Mouse (Mus musculus) intestine, embryonic 16.5 days (tissue): ENCODE data around the gene Cox7a2l. TPM values are rescaled to one million over a fixed set of nuclear protein-coding genes. Genes with fewer than 3 reads are reported as not detected.

Source experiments
- ATAC-seq: fragments of 200-750 bp; cut with Nextera tagmentation; 2 replicates; pipeline ENCODE4 v1.8.0; 2017; ENCODE audit warnings: moderate TSS enrichment, moderate library complexity
- H3K27ac ChIP-seq: fragments of 300-500 bp; sonication (generic); 2 replicates; pipeline ENCODE4 v1.5.1; 2014; ENCODE audit warnings: mild to moderate bottlenecking, low read length
- H3K27me3 ChIP-seq: fragments of 300-500 bp; sonication (generic); replicated peaks from 2 replicates; pipeline ENCODE4 v1.6.1; 2014; ENCODE audit warnings: low read length, control low read depth, mixed read lengths; ENCODE audit not compliant: control insufficient read depth, insufficient read depth
- H3K36me3 ChIP-seq: fragments of 300-500 bp; sonication (generic); 2 replicates; pipeline ENCODE4 v1.6.1; 2014; ENCODE audit warnings: low read length, control low read depth; ENCODE audit not compliant: control insufficient read depth, insufficient read depth
- H3K4me1 ChIP-seq: fragments of 300-500 bp; sonication (generic); 2 replicates; pipeline ENCODE4 v1.6.1; 2014; ENCODE audit warnings: low read length, control low read depth, mixed read lengths; ENCODE audit not compliant: control insufficient read depth, insufficient read depth
- H3K4me2 ChIP-seq: fragments of 300-500 bp; sonication (generic); 2 replicates; pipeline ENCODE4 v1.6.1; 2014; ENCODE audit warnings: low read depth, low read length, control low read depth
- H3K4me3 ChIP-seq: fragments of 300-500 bp; sonication (generic); 2 replicates; pipeline ENCODE4 v1.5.1; 2014; ENCODE audit warnings: mild to moderate bottlenecking, low read length
- H3K9ac ChIP-seq: fragments of 300-500 bp; sonication (generic); 2 replicates; pipeline ENCODE4 v1.6.1; 2014; ENCODE audit warnings: low read depth, low read length
- H3K9me3 ChIP-seq: fragments of 300-500 bp; sonication (generic); 2 replicates; pipeline ENCODE4 v1.6.1; 2016; ENCODE audit warnings: low read length, control low read depth; ENCODE audit not compliant: control insufficient read depth
- WGBS: fragments of 180-500 bp; shearing (Covaris S2); extraction: QIAGEN DNeasy Blood & Tissue Kit; methylation state at CpG from one replicate; pipeline ENCODE4 v1.1.7; 2014; 5-methylcytosine and 5-hydroxymethylcytosine counted together
- polyA plus RNA-seq: library from polyadenylated mRNA; unstranded; fragments of >200 nt; fragmentation: Nextera tagmentation; extraction: Ambion mirVana; gene quantifications from 2 replicates; pipeline ENCODE4 v1.2.1, GENCODE M21; 2015

The Cox7a2l gene
- polyA plus RNA-seq, 1 experiment from 2014 or later = 189 TPM

GRCm38 (mm10) chr17:83513655-83514212 is 3.4 kb downstream of the Cox7a2l start:
- Histone ChIP-seq H3K4me2 (peak overlapping the region; percentile 60), H3K9ac (peak overlapping the region; percentile 90), H3K4me3 (peak overlapping the region; percentile 86), H3K9me3 (no peaks in the 10 kb centered on the region), H3K36me3 (no peaks in the 10 kb centered on the region), H3K4me1 (peaks cover 8% of the 10 kb centered on the region), H3K27me3 (no peaks in the 10 kb centered on the region), H3K27ac (peak overlapping the region; percentile 81)
- peak; percentile 71 for ATAC-seq
- WGBS = 1% methylated on average over 24 of the region's 24 CpGs

GRCm38 (mm10) chr17:83512130-83512529 is 5.0 kb downstream of the Cox7a2l start:
- no peaks in the 10 kb centered on the region for H3K27me3 ChIP-seq
- peaks cover 8% of the 10 kb centered on the region for H3K4me1 ChIP-seq
- no peaks in the 10 kb centered on the region for H3K9me3 ChIP-seq
- ATAC-seq = no peak
- no peak overlapping the region for H3K4me3 ChIP-seq
- no peak overlapping the region for H3K4me2 ChIP-seq
- WGBS = 90% methylated on average over 3 of the region's 3 CpGs
- no peaks in the 10 kb centered on the region for H3K36me3 ChIP-seq
- no peak overlapping the region for H3K27ac ChIP-seq
- no peak overlapping the region for H3K9ac ChIP-seq

- ATAC-seq = peak; percentile 73
- H3K9ac ChIP-seq = no peak overlapping the region
- no peaks in the 10 kb centered on the region for H3K9me3 ChIP-seq
- WGBS = 78% methylated on average over 2 of the region's 2 CpGs
- H3K36me3 ChIP-seq = peaks cover 20% of the 10 kb centered on the region
- H3K27ac ChIP-seq = no peak overlapping the region
- no peak overlapping the region for H3K4me2 ChIP-seq
- 0 out of 2 replicates have a peak, but pooled peaks cover 3% of the 10 kb centered on the region for H3K4me1 ChIP-seq
- H3K4me3 ChIP-seq = no peak overlapping the region
- no peaks in the 10 kb centered on the region for H3K27me3 ChIP-seq
These were observed 13.4 kb downstream of the Cox7a2l start for GRCm38 (mm10) chr17:83503693-83504092.

GRCm38 (mm10) chr17:83499692-83500091 is 17.4 kb downstream of the Cox7a2l start:
- no peak for ATAC-seq
- H3K9ac ChIP-seq = no peak overlapping the region
- no peaks in the 10 kb centered on the region for H3K27me3 ChIP-seq
- H3K4me2 ChIP-seq = no peak overlapping the region
- 69% methylated on average over 4 of the region's 4 CpGs for WGBS
- no peak overlapping the region for H3K4me3 ChIP-seq
- peaks cover 33% of the 10 kb centered on the region for H3K36me3 ChIP-seq
- no peak overlapping the region for H3K27ac ChIP-seq
- 0 out of 2 replicates have a peak, but pooled peaks cover under 1% of the 10 kb centered on the region for H3K4me1 ChIP-seq
- H3K9me3 ChIP-seq = 0 out of 2 replicates have a peak, but pooled peaks cover 4% of the 10 kb centered on the region

- WGBS = 94% methylated on average over 5 of the region's 5 CpGs
- peaks cover 32% of the 10 kb centered on the region for H3K36me3 ChIP-seq
- ATAC-seq = no peak
These were observed 18.2 kb downstream of the Cox7a2l start for GRCm38 (mm10) chr17:83498889-83499288.

GRCm38 (mm10) chr17:83487762-83488161 is 29.4 kb downstream of the Cox7a2l start:
- 62% methylated on average over 3 of the region's 3 CpGs for WGBS
- no peak overlapping the region for H3K4me3 ChIP-seq
- H3K9me3 ChIP-seq = 0 out of 2 replicates have a peak, but pooled peaks cover 4% of the 10 kb centered on the region
- H3K36me3 ChIP-seq = no peaks in the 10 kb centered on the region
- H3K27me3 ChIP-seq = no peaks in the 10 kb centered on the region
- H3K4me1 ChIP-seq = no peaks in the 10 kb centered on the region
- no peak for ATAC-seq
- no peak overlapping the region for H3K27ac ChIP-seq
- H3K4me2 ChIP-seq = no peak overlapping the region
- no peak overlapping the region for H3K9ac ChIP-seq

More at GRCm38 (mm10) chr17:83498889-83499288, 18.2 kb downstream of the Cox7a2l start:
- no peak overlapping the region for H3K27ac ChIP-seq
- no peak overlapping the region for H3K9ac ChIP-seq
- no peak overlapping the region for H3K4me2 ChIP-seq
- no peak overlapping the region for H3K4me3 ChIP-seq
- no peaks in the 10 kb centered on the region for H3K27me3 ChIP-seq
- H3K9me3 ChIP-seq = 0 out of 2 replicates have a peak, but pooled peaks cover 4% of the 10 kb centered on the region
- H3K4me1 ChIP-seq = no peaks in the 10 kb centered on the region

GRCm38 (mm10) chr17:83483784-83484183 is 33.3 kb downstream of the Cox7a2l start:
- Histone ChIP-seq H3K9me3 (no peaks in the 10 kb centered on the region), H3K27me3 (no peaks in the 10 kb centered on the region), H3K4me3 (no peak overlapping the region), H3K4me2 (no peak overlapping the region), H3K9ac (no peak overlapping the region), H3K4me1 (peaks cover 8% of the 10 kb centered on the region; the same call in 1 of the 2 replicates), H3K36me3 (0 out of 2 replicates have a peak, but pooled peaks cover 11% of the 10 kb centered on the region), H3K27ac (0 out of 2 replicates have a peak overlapping the region, but pooled peaks have one; percentile 61)
- WGBS = 82% methylated on average over 2 of the region's 2 CpGs
- ATAC-seq = peak; percentile 9; the same call in 1 of the 2 replicates

GRCm38 (mm10) chr17:83482817-83483536 is 34.2 kb downstream of the Cox7a2l start:
- Histone ChIP-seq H3K9me3 (no peaks in the 10 kb centered on the region), H3K4me2 (no peak overlapping the region), H3K4me3 (no peak overlapping the region), H3K27ac (peak overlapping the region; percentile 61), H3K9ac (no peak overlapping the region), H3K36me3 (peaks cover 19% of the 10 kb centered on the region; the same call in 1 of the 2 replicates), H3K27me3 (no peaks in the 10 kb centered on the region), H3K4me1 (peaks cover 8% of the 10 kb centered on the region; the same call in 1 of the 2 replicates)
- 74% methylated on average over 7 of the region's 7 CpGs for WGBS
- ATAC-seq = peak; percentile 87

GRCm38 (mm10) chr17:83481551-83481950 is 35.6 kb downstream of the Cox7a2l start:
- 82% methylated on average over 7 of the region's 7 CpGs for WGBS
- H3K4me3 ChIP-seq = no peak overlapping the region
- no peaks in the 10 kb centered on the region for H3K27me3 ChIP-seq
- no peaks in the 10 kb centered on the region for H3K9me3 ChIP-seq
- no peak overlapping the region for H3K4me2 ChIP-seq
- peak overlapping the region; percentile 39; the same call in 1 of the 2 replicates for H3K27ac ChIP-seq
- ATAC-seq = peak; percentile 5; the same call in 1 of the 2 replicates
- no peak overlapping the region for H3K9ac ChIP-seq
- peaks cover 26% of the 10 kb centered on the region for H3K36me3 ChIP-seq
- peaks cover 8% of the 10 kb centered on the region; the same call in 1 of the 2 replicates for H3K4me1 ChIP-seq
